Mouse (Mus musculus): ENCODE measurements around the gene Tmcc1.
A peak's percentile ranks its signal among the peaks of the same experiment; 100 is the strongest.
"Not testable (repeated sequence)": the region's sequence is repeated elsewhere in the genome, so short reads cannot be mapped to it uniquely, and the experiment has no call there.

Gene Tmcc1

GRCm38 (mm10) chr6:116074892-116075291 lies 118.4 kb downstream of the Tmcc1 start:
- no peak for DNase-seq (ENCODE audit: inconsistent ontology term)

- no peak for DNase-seq (ENCODE audit: inconsistent ontology term)
Measured at GRCm38 (mm10) chr6:116073610-116074009, 119.7 kb downstream of the Tmcc1 start.

- peak; percentile 82 for DNase-seq (ENCODE audit: inconsistent ontology term)
Measured at GRCm38 (mm10) chr6:116072746-116073261, 120.5 kb downstream of the Tmcc1 start.

- DNase-seq (ENCODE audit: inconsistent ontology term), result peak; percentile 89
Measured at GRCm38 (mm10) chr6:116072221-116072745, 121.0 kb downstream of the Tmcc1 start.

- no peak for DNase-seq (ENCODE audit: inconsistent ontology term)
Measured at GRCm38 (mm10) chr6:116071781-116072180, 121.5 kb downstream of the Tmcc1 start.

GRCm38 (mm10) chr6:116070558-116070957 lies 122.7 kb downstream of the Tmcc1 start:
- no peak for DNase-seq (ENCODE audit: inconsistent ontology term)

- no peak for DNase-seq (ENCODE audit: inconsistent ontology term)
Measured at GRCm38 (mm10) chr6:116063516-116063915, 129.8 kb downstream of the Tmcc1 start.

- not testable (repeated sequence) for DNase-seq (ENCODE audit: inconsistent ontology term)
Measured at GRCm38 (mm10) chr6:116059542-116059941, 133.7 kb downstream of the Tmcc1 start.

- no peak for DNase-seq (ENCODE audit: inconsistent ontology term)
Measured at GRCm38 (mm10) chr6:116058541-116059300, 134.6 kb downstream of the Tmcc1 start.

- no peak for DNase-seq (ENCODE audit: inconsistent ontology term)
Measured at GRCm38 (mm10) chr6:116056676-116057264, 136.5 kb downstream of the Tmcc1 start.

GRCm38 (mm10) chr6:116055766-116056165 lies 137.5 kb downstream of the Tmcc1 start:
- DNase-seq (ENCODE audit: inconsistent ontology term), result no peak

GRCm38 (mm10) chr6:116055001-116055471 lies 138.2 kb downstream of the Tmcc1 start:
- DNase-seq (ENCODE audit: inconsistent ontology term), result peak; percentile 91

- DNase-seq (ENCODE audit: inconsistent ontology term), result no peak
Measured at GRCm38 (mm10) chr6:116047896-116048295, 145.4 kb downstream of the Tmcc1 start.

- no peak for DNase-seq (ENCODE audit: inconsistent ontology term)
Measured at GRCm38 (mm10) chr6:116047366-116047765, 145.9 kb downstream of the Tmcc1 start.

GRCm38 (mm10) chr6:116044039-116044438 lies 149.2 kb downstream of the Tmcc1 start:
- no peak for DNase-seq (ENCODE audit: inconsistent ontology term)

GRCm38 (mm10) chr6:116038222-116038621 lies 155.1 kb downstream of the Tmcc1 start:
- no peak for DNase-seq (ENCODE audit: inconsistent ontology term)

- DNase-seq (ENCODE audit: inconsistent ontology term), result no peak
Measured at GRCm38 (mm10) chr6:116037281-116037831, 155.9 kb downstream of the Tmcc1 start.

GRCm38 (mm10) chr6:116036555-116036954 lies 156.7 kb downstream of the Tmcc1 start:
- no peak for DNase-seq (ENCODE audit: inconsistent ontology term)

GRCm38 (mm10) chr6:116031052-116031451 lies 162.2 kb downstream of the Tmcc1 start:
- no peak for DNase-seq (ENCODE audit: inconsistent ontology term)

- DNase-seq (ENCODE audit: inconsistent ontology term), result no peak
Measured at GRCm38 (mm10) chr6:116024666-116025065, 168.6 kb downstream of the Tmcc1 start.

GRCm38 (mm10) chr6:116021961-116022485 lies 171.3 kb downstream of the Tmcc1 start:
- no peak for DNase-seq (ENCODE audit: inconsistent ontology term)

GRCm38 (mm10) chr6:116015902-116016301 lies 177.4 kb downstream of the Tmcc1 start:
- DNase-seq (ENCODE audit: inconsistent ontology term), result no peak
